Mouse (Mus musculus) urinary bladder, postnatal 36 days (tissue): ENCODE measurements around the gene Btbd35f23.
"Not testable (repeated sequence)": the region's sequence is repeated elsewhere in the genome, so short reads cannot be mapped to it uniquely, and the experiment has no call there.

Experiments
- DNase-seq, 2 experiments: peaks; one replicate each; pipeline ENCODE4 v3.0.0; 2022; ENCODE audit warnings: low spot score in 2 of 2, mixed read lengths in 1 of 2

The Btbd35f23 gene

DNA sequence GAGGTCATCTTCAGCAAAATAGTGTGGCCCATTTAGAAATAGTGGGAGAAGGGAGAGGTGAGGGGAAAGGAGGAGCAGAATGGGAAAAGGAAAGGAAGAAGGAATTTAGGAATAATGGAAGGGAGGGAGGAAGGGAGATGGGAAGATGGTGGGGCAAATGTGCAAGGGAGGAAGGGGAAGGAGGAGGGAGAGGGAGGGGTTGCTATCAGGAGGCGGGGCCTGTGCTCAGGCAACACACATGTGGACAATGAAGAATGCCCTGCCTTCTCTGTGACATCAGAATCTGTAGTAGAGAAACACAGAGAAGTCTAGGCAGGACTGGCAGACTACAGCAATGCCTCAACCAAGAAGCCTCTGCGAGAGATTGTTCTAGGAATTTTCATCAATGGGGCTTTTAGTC, at the start of gene Btbd35f23:
TSS of gene Btbd35f23 (plus strand) at position 301 of the 400 bp plus-strand sequence.
- not testable (repeated sequence) for DNase-seq
